Mouse (Mus musculus) MEL (cell line): Measurements from ENCODE around the gene Foxf1. TPM values are rescaled to one million over a fixed set of nuclear protein-coding genes. Genes with fewer than 3 reads are reported as not detected.

Source experiments
- DNase-seq: peaks from one replicate; pipeline ENCODE4 v3.0.0; 2011; ENCODE audit warnings: low read depth, low spot score
- H3K27ac ChIP-seq: 2 replicates; pipeline ENCODE4 v1.5.1; 2012; ENCODE audit warnings: low read depth, mild to moderate bottlenecking, control low read depth, low read length, moderate library complexity; ENCODE audit not compliant: control insufficient read depth
- H3K27me3 ChIP-seq, 2 experiments: fragments of 150-350 bp in 1 of 2; sonication (generic) in 1 of 2; 2 replicates each; pipeline ENCODE4 v1.6.1; 2012; ENCODE audit warnings: low read length in 2 of 2, mild to moderate bottlenecking in 2 of 2, improper control_type of control experiment in 1 of 2, moderate library complexity in 1 of 2; ENCODE audit not compliant: insufficient read depth in 2 of 2, control insufficient read depth in 1 of 2
- H3K36me3 ChIP-seq, 2 experiments: 2 replicates each; pipeline ENCODE4 v1.6.1; 2012 to 2014; ENCODE audit warnings: low read length in 2 of 2, improper control_type of control experiment in 1 of 2, inconsistent platforms in 1 of 2, mild to moderate bottlenecking in 1 of 2; ENCODE audit not compliant: insufficient read depth in 2 of 2, control insufficient read depth in 1 of 2
- H3K4me1 ChIP-seq, 2 experiments: fragments of 150-350 bp in 1 of 2; sonication (generic) in 1 of 2; 2 replicates each; pipeline ENCODE4 v1.6.1; 2012; ENCODE audit warnings: low read length in 2 of 2, improper control_type of control experiment in 1 of 2, mild to moderate bottlenecking in 1 of 2; ENCODE audit not compliant: insufficient read depth in 2 of 2, control insufficient read depth in 1 of 2
- H3K4me3 ChIP-seq, 2 experiments: fragments of 150-350 bp in 1 of 2; sonication (generic) in 1 of 2; 2 replicates each; pipeline ENCODE4 v1.5.1; 2012; ENCODE audit warnings: low read depth in 2 of 2, low read length in 2 of 2, mild to moderate bottlenecking in 2 of 2, moderate library complexity in 2 of 2, control low read depth in 1 of 2, improper control_type of control experiment in 1 of 2; ENCODE audit not compliant: control insufficient read depth in 1 of 2, insufficient read depth in 1 of 2
- H3K79me2 ChIP-seq: 2 replicates; pipeline ENCODE4 v1.6.1; 2012; ENCODE audit warnings: mild to moderate bottlenecking, low read length, moderate library complexity; ENCODE audit not compliant: control insufficient read depth, poor library complexity, insufficient read depth
- H3K9ac ChIP-seq: 2 replicates; pipeline ENCODE4 v1.6.1; 2012; ENCODE audit warnings: low read depth, mild to moderate bottlenecking, control low read depth, low read length, moderate library complexity; ENCODE audit not compliant: control insufficient read depth, poor library complexity, severe bottlenecking
- H3K9me3 ChIP-seq: fragments of 150-350 bp; sonication (generic); replicated peaks from 2 replicates; pipeline ENCODE4 v1.6.1; 2012; ENCODE audit warnings: mild to moderate bottlenecking, low read length, improper control_type of control experiment, moderate library complexity; ENCODE audit not compliant: insufficient read depth
- CTCF ChIP-seq, 3 experiments: IDR thresholded peaks in 2 of 3; conservative IDR thresholded peaks in 1 of 3; 2 replicates each; pipeline ENCODE4 v1.5.1; 2011 to 2012; ENCODE audit warnings: low read length in 3 of 3, low read depth in 2 of 3, mild to moderate bottlenecking in 2 of 3, improper control_type of control experiment in 1 of 3, inconsistent platforms in 1 of 3, mixed read lengths in 1 of 3, moderate library complexity in 1 of 3; ENCODE audit not compliant: control insufficient read depth in 1 of 3, insufficient read depth in 1 of 3, poor library complexity in 1 of 3, severe bottlenecking in 1 of 3
- E2F4 ChIP-seq: IDR thresholded peaks from 2 replicates; pipeline ENCODE4 v1.6.1; 2011; ENCODE audit warnings: low read depth, low read length, improper control_type of control experiment, borderline replicate concordance
- KAT2A ChIP-seq: conservative IDR thresholded peaks from 2 replicates; pipeline ENCODE4 v1.6.1; 2012; ENCODE audit warnings: low read depth, low read length, improper control_type of control experiment, inconsistent platforms
- MYB ChIP-seq: IDR thresholded peaks from 2 replicates; pipeline ENCODE4 v1.6.1; 2011; ENCODE audit warnings: mild to moderate bottlenecking, low read depth, low read length, improper control_type of control experiment
- NELFE ChIP-seq: IDR thresholded peaks from 2 replicates; pipeline ENCODE4 v1.6.1; 2011; ENCODE audit warnings: low read depth, low read length, improper control_type of control experiment
- NRF1 ChIP-seq: IDR thresholded peaks from 2 replicates; pipeline ENCODE4 v1.6.1; 2014; ENCODE audit warnings: low read depth, mild to moderate bottlenecking, inconsistent platforms, low read length, improper control_type of control experiment, moderate library complexity; ENCODE audit not compliant: poor library complexity, insufficient read depth, severe bottlenecking
- POLR2A ChIP-seq, 2 experiments: IDR thresholded peaks; 2 replicates each; pipeline ENCODE4 v1.6.1; 2011 to 2012; ENCODE audit warnings: low read length in 2 of 2, mild to moderate bottlenecking in 2 of 2, control low read depth in 1 of 2, improper control_type of control experiment in 1 of 2, low read depth in 1 of 2, moderate library complexity in 1 of 2; ENCODE audit not compliant: control insufficient read depth in 1 of 2, insufficient read depth in 1 of 2, poor library complexity in 1 of 2
- POLR2AphosphoS2 ChIP-seq: IDR thresholded peaks from 2 replicates; pipeline ENCODE4 v1.6.1; 2011; ENCODE audit warnings: low read length, improper control_type of control experiment
- RCOR1 ChIP-seq: IDR thresholded peaks from 2 replicates; pipeline ENCODE4 v1.6.1; 2012; ENCODE audit warnings: low read depth, mild to moderate bottlenecking, inconsistent platforms, low read length, improper control_type of control experiment
- SMC3 ChIP-seq: IDR thresholded peaks from 2 replicates; pipeline ENCODE4 v1.6.1; 2011; ENCODE audit warnings: low read depth, low read length, improper control_type of control experiment
- TAL1 ChIP-seq: IDR thresholded peaks from 2 replicates; pipeline ENCODE4 v1.6.1; 2012; ENCODE audit warnings: mild to moderate bottlenecking, inconsistent platforms, low read length, moderate library complexity, mixed read lengths
- TBP ChIP-seq: IDR thresholded peaks from 2 replicates; pipeline ENCODE4 v1.8.0; 2011; ENCODE audit warnings: low read depth, low read length, improper control_type of control experiment
- ZMIZ1 ChIP-seq: IDR thresholded peaks from 2 replicates; pipeline ENCODE4 v1.6.1; 2012; ENCODE audit warnings: low read depth, mild to moderate bottlenecking, inconsistent platforms, low read length, improper control_type of control experiment, moderate library complexity
- polyA plus RNA-seq, 2 experiments: library from polyadenylated mRNA; stranded (reverse) in 1 of 2; unstranded in 1 of 2; fragments of >175 nt in 1 of 2; fragments of >200 nt in 1 of 2; gene quantifications; 2 replicates each; pipeline versions ENCODE4 v1.2.1 to v1.2.4; 2012; ENCODE audit warnings: low replicate concordance in 2 of 2, low read depth in 1 of 2; ENCODE audit not compliant: insufficient read length in 2 of 2, insufficient read depth in 1 of 2, missing spikeins in 1 of 2
- total RNA-seq: library from RNA; depleted of rRNA; stranded (reverse); fragments of 300-350 nt; gene quantifications from 2 replicates; pipeline ENCODE4 v1.2.3, GENCODE M21; 2012

Gene Foxf1
- total and polyA plus RNA-seq, 3 experiments = not detected

GRCm38 (mm10) chr8:121071454-121071853 is 12.7 kb upstream of the Foxf1 start:
- Histone ChIP-seq H3K9me3 (no peaks in the 10 kb centered on the region), H3K79me2 (no peaks in the 10 kb centered on the region), H3K27ac (no peak overlapping the region), H3K9ac (no peak overlapping the region), H3K4me1 (no peaks in the 10 kb centered on the region), H3K27me3 (no peaks in the 10 kb centered on the region), H3K36me3 (no peaks in the 10 kb centered on the region), H3K4me3 (no peak overlapping the region)
- no peak for DNase-seq
- TF ChIP-seq E2F4 = no peak
- TF ChIP-seq POLR2A (IDR thresholded peaks at IDR 0.05; ENCODE audit: control insufficient read depth in 1 of 2, insufficient read depth in 1 of 2, low read depth in 1 of 2, low read length in 2 of 2, poor library complexity in 1 of 2) = no peak
- no peak for TF ChIP-seq POLR2AphosphoS2
- TF ChIP-seq ZMIZ1 = no peak
- TF ChIP-seq MYB = no peak
- TF ChIP-seq TBP = no peak
- no peak for TF ChIP-seq RCOR1
- TF ChIP-seq NRF1 = no peak
- no peak for TF ChIP-seq TAL1
- no peak for TF ChIP-seq CTCF (IDR thresholded peaks at IDR 0.05 in 2 of 3, conservative IDR thresholded peaks at IDR 0.05 in 1 of 3; ENCODE audit: control insufficient read depth in 1 of 3, insufficient read depth in 1 of 3, low read depth in 2 of 3, low read length in 3 of 3, poor library complexity in 1 of 3, severe bottlenecking in 1 of 3)
- TF ChIP-seq NELFE = no peak

- Histone ChIP-seq H3K27ac (no peak overlapping the region), H3K9ac (no peak overlapping the region), H3K4me1 (no peaks in the 10 kb centered on the region), H3K36me3 (no peaks in the 10 kb centered on the region), H3K4me3 (no peak overlapping the region), H3K9me3 (no peaks in the 10 kb centered on the region), H3K79me2 (no peaks in the 10 kb centered on the region), H3K27me3 (no peaks in the 10 kb centered on the region)
- no peak for TF ChIP-seq KAT2A
- no peak for TF ChIP-seq SMC3
- no peak for DNase-seq
Measured at GRCm38 (mm10) chr8:121072406-121073130, 11.6 kb upstream of the Foxf1 start.
